ENCODE assay signal across 11 mouse cellular contexts in the genomic region with DNA sequence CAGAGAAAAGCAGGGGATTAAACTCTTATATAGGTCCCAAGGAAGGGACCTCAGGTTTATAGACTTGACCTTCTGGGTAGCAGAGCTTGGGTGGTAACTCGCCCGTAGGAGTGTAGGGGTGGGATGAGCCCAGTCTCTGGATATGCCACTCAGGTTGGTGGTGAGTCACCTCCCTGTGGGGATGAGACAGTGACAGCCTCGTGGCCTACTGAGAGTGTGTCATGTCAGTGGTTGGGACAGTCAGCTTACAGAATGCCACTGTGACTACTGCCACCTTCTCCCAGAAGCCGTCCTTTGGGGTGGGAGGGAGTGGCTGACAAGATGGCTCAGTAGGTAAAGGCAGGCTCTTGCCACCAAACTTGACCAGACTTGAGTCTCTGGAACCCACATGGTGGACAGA. TPM values are rescaled to one million over a fixed set of nuclear protein-coding genes. Genes with fewer than 3 reads are reported as not detected.
DNase-seq lines count a peak whose midpoint lies in the region; ATAC-seq lines count a peak whose summit lies in the region.
"Had no signal": no experiment of that assay in that cellular context is flagged by ENCODE, and none has a peak within 500 bp of the region (broad histone marks: within the 10 kb centered on the region; RNA-seq: fewer than 3 reads in every experiment).

No protein-coding gene starts in this region.

- WGBS in limb, embryonic 15.5 days = 74% methylated on average over 4 of the region's 4 CpGs
- 87% methylated on average over 4 of the region's 4 CpGs for WGBS in limb, embryonic 10.5 days
- WGBS in forebrain, embryonic 15.5 days = 93% methylated on average over 4 of the region's 4 CpGs
- 89% methylated on average over 4 of the region's 4 CpGs for WGBS in neural tube, embryonic 14.5 days

- no peaks in the 10 kb centered on the region for H3K27me3 ChIP-seq in limb, embryonic 15.5 days
- H3K27me3 ChIP-seq in limb, embryonic 10.5 days (ENCODE audit: low read depth, poor library complexity, severe bottlenecking) = no peaks in the 10 kb centered on the region
- H3K27me3 ChIP-seq in forebrain, embryonic 15.5 days = no peaks in the 10 kb centered on the region
- no peaks in the 10 kb centered on the region for H3K27me3 ChIP-seq in neural tube, embryonic 14.5 days (ENCODE audit: control insufficient read depth, insufficient read depth, low read length)
- H3K27me3 ChIP-seq: CH12.LX had no signal

- no peak overlapping the region for H3K9ac ChIP-seq in limb, embryonic 15.5 days
- no peak overlapping the region for H3K9ac ChIP-seq in forebrain, embryonic 15.5 days (replicated peaks)
- H3K9ac ChIP-seq in neural tube, embryonic 14.5 days (replicated peaks; ENCODE audit: low read depth, low read length) = no peak overlapping the region

- no peak overlapping the region for H3K4me3 ChIP-seq in limb, embryonic 15.5 days
- no peak overlapping the region for H3K4me3 ChIP-seq in limb, embryonic 10.5 days
- H3K4me3 ChIP-seq in forebrain, embryonic 15.5 days = no peak overlapping the region
- no peak overlapping the region for H3K4me3 ChIP-seq in neural tube, embryonic 14.5 days (ENCODE audit: low read depth, low read length)

- ATAC-seq in limb, embryonic 15.5 days (ENCODE audit: insufficient number of reproducible peaks, low FRiP score, low TSS enrichment, low read depth) = no peak
- no peak for ATAC-seq in forebrain, embryonic 15.5 days (replicated peaks)
- no peak for ATAC-seq in neural tube, embryonic 14.5 days (ENCODE audit: low read depth)
- no peak for ATAC-seq in CD4-positive, CD25-positive, alpha-beta regulatory T cell, adult 4 months

- H3K27ac ChIP-seq in limb, embryonic 15.5 days = peak overlapping the region; percentile 62; the same call in 1 of the 2 replicates
- H3K27ac ChIP-seq in limb, embryonic 10.5 days = no peak overlapping the region
- peak overlapping the region; percentile 85 for H3K27ac ChIP-seq in forebrain, embryonic 15.5 days (replicated peaks)
- peak overlapping the region; percentile 82 for H3K27ac ChIP-seq in neural tube, embryonic 14.5 days (ENCODE audit: low read depth, low read length)

- no peaks in the 10 kb centered on the region for H3K9me3 ChIP-seq in limb, embryonic 15.5 days
- no peaks in the 10 kb centered on the region for H3K9me3 ChIP-seq in limb, embryonic 10.5 days (replicated peaks)
- H3K9me3 ChIP-seq in forebrain, embryonic 15.5 days = no peaks in the 10 kb centered on the region
- H3K9me3 ChIP-seq in neural tube, embryonic 14.5 days (ENCODE audit: control insufficient read depth, low read length) = no peaks in the 10 kb centered on the region

- H3K4me2 ChIP-seq in limb, embryonic 15.5 days = no peak overlapping the region
- H3K4me2 ChIP-seq in forebrain, embryonic 15.5 days (replicated peaks) = no peak overlapping the region
- no peak overlapping the region for H3K4me2 ChIP-seq in neural tube, embryonic 14.5 days (ENCODE audit: low read depth, low read length)
- H3K4me2 ChIP-seq: heart, embryonic 11.5 days; liver, embryonic 11.5 days had no signal

- peaks cover 25% of the 10 kb centered on the region for H3K4me1 ChIP-seq in limb, embryonic 15.5 days
- peaks cover 15% of the 10 kb centered on the region for H3K4me1 ChIP-seq in limb, embryonic 10.5 days
- peaks cover 24% of the 10 kb centered on the region for H3K4me1 ChIP-seq in forebrain, embryonic 15.5 days
- peaks cover 11% of the 10 kb centered on the region for H3K4me1 ChIP-seq in neural tube, embryonic 14.5 days (ENCODE audit: control insufficient read depth, insufficient read depth, low read length)

- peak; percentile 46 for DNase-seq in cerebellum, adult 9-11 months
- no peak for DNase-seq in cerebellum, postnatal 25 days
- DNase-seq in limb, embryonic 10.5 days (ENCODE audit: low spot score) = no peak
- DNase-seq in embryo, embryonic 11 days = no peak

- peaks cover 26% of the 10 kb centered on the region for H3K36me3 ChIP-seq in limb, embryonic 15.5 days
- H3K36me3 ChIP-seq in limb, embryonic 10.5 days = peaks cover 28% of the 10 kb centered on the region
- 0 out of 2 replicates have a peak, but pooled peaks cover 3% of the 10 kb centered on the region for H3K36me3 ChIP-seq in forebrain, embryonic 15.5 days
- no peaks in the 10 kb centered on the region for H3K36me3 ChIP-seq in neural tube, embryonic 14.5 days (ENCODE audit: control insufficient read depth, insufficient read depth, low read length)

RNA-seq across cellular contexts. Expression of gene Trmt61a, which starts 8.5 kb away (rescaled TPM):
- polyA plus RNA-seq in limb, embryonic 15.5 days (2015; fragmentation: Nextera tagmentation; extraction: Ambion mirVana) = 14.4 and 14.8 TPM in 2 replicates
- polyA plus RNA-seq in limb, embryonic 10.5 days (2016; fragmentation: Nextera tagmentation; extraction: Ambion mirVana) = 18.2 and 21.0 TPM in 2 replicates
- 10.6 and 12.0 TPM in 2 replicates for polyA plus RNA-seq in forebrain, embryonic 15.5 days (2015; fragmentation: Nextera tagmentation; extraction: Ambion mirVana)
- 4.3 and 5.0 TPM in 2 replicates for polyA plus RNA-seq in neural tube, embryonic 14.5 days (2014; fragmentation: Nextera tagmentation; extraction: Ambion mirVana)
- 1 to 10 TPM; 2.9 to 4.8 TPM for polyA plus RNA-seq in CD4-positive, CD25-positive, alpha-beta regulatory T cell, adult 4 months (2017; shearing (Covaris generic))

RNA-seq across cellular contexts. Expression of gene Ckb, which starts 14.3 kb away (rescaled TPM):
- polyA plus RNA-seq in limb, embryonic 15.5 days (2015; fragmentation: Nextera tagmentation; extraction: Ambion mirVana) = 132 and 183 TPM in 2 replicates
- 46.5 and 55.9 TPM in 2 replicates for polyA plus RNA-seq in limb, embryonic 10.5 days (2016; fragmentation: Nextera tagmentation; extraction: Ambion mirVana)
- polyA plus RNA-seq in forebrain, embryonic 15.5 days (2015; fragmentation: Nextera tagmentation; extraction: Ambion mirVana) = 1,536 and 1,584 TPM in 2 replicates
- 1,430 and 1,628 TPM in 2 replicates for polyA plus RNA-seq in neural tube, embryonic 14.5 days (2014; fragmentation: Nextera tagmentation; extraction: Ambion mirVana)
- 10 to 100 TPM; 24.1 to 30.0 TPM for polyA plus RNA-seq in CD4-positive, CD25-positive, alpha-beta regulatory T cell, adult 4 months (2017; shearing (Covaris generic))

RNA-seq across cellular contexts. Expression of gene Bag5, which starts 26.7 kb away (rescaled TPM):
- 69.4 and 71.2 TPM in 2 replicates for polyA plus RNA-seq in limb, embryonic 15.5 days (2015; fragmentation: Nextera tagmentation; extraction: Ambion mirVana)
- 52.6 and 52.9 TPM in 2 replicates for polyA plus RNA-seq in limb, embryonic 10.5 days (2016; fragmentation: Nextera tagmentation; extraction: Ambion mirVana)
- 65.1 and 69.1 TPM in 2 replicates for polyA plus RNA-seq in forebrain, embryonic 15.5 days (2015; fragmentation: Nextera tagmentation; extraction: Ambion mirVana)
- 68.1 and 71.8 TPM in 2 replicates for polyA plus RNA-seq in neural tube, embryonic 14.5 days (2014; fragmentation: Nextera tagmentation; extraction: Ambion mirVana)
- 10 to 100 TPM; 32.5 to 37.9 TPM for polyA plus RNA-seq in CD4-positive, CD25-positive, alpha-beta regulatory T cell, adult 4 months (2017; shearing (Covaris generic))

RNA-seq across cellular contexts. Expression of gene Apopt1, which starts 26.7 kb away (rescaled TPM):
- 48.4 and 51.2 TPM in 2 replicates for polyA plus RNA-seq in limb, embryonic 15.5 days (2015; fragmentation: Nextera tagmentation; extraction: Ambion mirVana)
- 57.4 and 64.8 TPM in 2 replicates for polyA plus RNA-seq in limb, embryonic 10.5 days (2016; fragmentation: Nextera tagmentation; extraction: Ambion mirVana)
- polyA plus RNA-seq in forebrain, embryonic 15.5 days (2015; fragmentation: Nextera tagmentation; extraction: Ambion mirVana) = 48.2 and 48.7 TPM in 2 replicates
- 65.7 and 69.6 TPM in 2 replicates for polyA plus RNA-seq in neural tube, embryonic 14.5 days (2014; fragmentation: Nextera tagmentation; extraction: Ambion mirVana)
- polyA plus RNA-seq in CD4-positive, CD25-positive, alpha-beta regulatory T cell, adult 4 months (2017; shearing (Covaris generic)) = 10 to 100 TPM; 69.2 to 69.5 TPM
